Mouse (Mus musculus) spleen, adult 2 months (tissue): Measurements from ENCODE around the gene Ece1. TPM values are rescaled to one million over a fixed set of nuclear protein-coding genes. Genes with fewer than 3 reads are reported as not detected.

ENCODE experiments used
- DNase-seq, 2 experiments: peaks; one replicate each; pipeline versions ENCODE4 v3.0.0 to v3.0.0-alpha.2; 2012 to 2021; ENCODE audit warnings: low spot score in 2 of 2, low read depth in 1 of 2
- H3K27ac ChIP-seq: fragments of 200-500 bp; 2 replicates; pipeline ENCODE4 v1.5.1; 2012; ENCODE audit warnings: low read length, inconsistent platforms; ENCODE audit not compliant: insufficient read depth
- H3K27me3 ChIP-seq: fragments of 200-500 bp; 2 replicates; pipeline ENCODE4 v1.6.1; 2012; ENCODE audit warnings: mild to moderate bottlenecking, moderate library complexity, low read length, inconsistent platforms; ENCODE audit not compliant: control insufficient read depth, insufficient read depth
- H3K36me3 ChIP-seq: fragments of 200-500 bp; 2 replicates; pipeline ENCODE4 v1.6.1; 2012; ENCODE audit warnings: mild to moderate bottlenecking, low read length, inconsistent platforms; ENCODE audit not compliant: control insufficient read depth, insufficient read depth
- H3K4me1 ChIP-seq: fragments of 200-500 bp; 2 replicates; pipeline ENCODE4 v1.6.1; 2011; ENCODE audit warnings: inconsistent platforms; ENCODE audit not compliant: control insufficient read depth, insufficient read depth, insufficient read length
- H3K4me3 ChIP-seq: fragments of 200-500 bp; 2 replicates; pipeline ENCODE4 v1.5.1; 2011; ENCODE audit warnings: mild to moderate bottlenecking, inconsistent platforms; ENCODE audit not compliant: insufficient read depth, insufficient read length; ENCODE audit errors: extremely low read depth
- CTCF ChIP-seq: fragments of 200-500 bp; IDR thresholded peaks from 2 replicates; pipeline ENCODE4 v1.5.1; 2011; ENCODE audit warnings: mild to moderate bottlenecking, inconsistent platforms; ENCODE audit not compliant: insufficient read depth, insufficient read length, insufficient replicate concordance; ENCODE audit errors: extremely low read depth
- POLR2A ChIP-seq: fragments of 200-500 bp; IDR thresholded peaks from 2 replicates; pipeline ENCODE4 v1.6.1; 2011; ENCODE audit warnings: low read depth, low read length, inconsistent platforms
- WGBS: fragments of 180-500 bp; shearing (Covaris S2); methylation state at CpG from one replicate; pipeline ENCODE4 v1.1.7; 2018; 5-methylcytosine and 5-hydroxymethylcytosine counted together
- polyA plus RNA-seq: library from polyadenylated mRNA; depleted of rRNA; stranded (reverse); fragments of >200 nt; gene quantifications from 2 replicates; pipeline ENCODE4 v1.2.3, GENCODE M21; 2012

The Ece1 gene
- polyA plus RNA-seq, 1 experiment = 18.4 TPM

- WGBS = 78% methylated on average over 4 of the region's 4 CpGs
- TF ChIP-seq POLR2A = no peak
- TF ChIP-seq CTCF = no peak
- H3K27ac ChIP-seq = no peak overlapping the region
Observed at GRCm38 (mm10) chr4:137891553-137892145, 29.6 kb downstream of the Ece1 start.

GRCm38 (mm10) chr4:137892713-137893242 is 30.7 kb downstream of the Ece1 start:
- Histone ChIP-seq H3K4me1 (peaks cover 4% of the 10 kb centered on the region; the same call in 1 of the 2 replicates), H3K27ac (no peak overlapping the region), H3K27me3 (no peaks in the 10 kb centered on the region), H3K36me3 (no peaks in the 10 kb centered on the region), H3K4me3 (no peak overlapping the region)
- DNase-seq = no peak
- WGBS = 71% methylated on average over 11 of the region's 11 CpGs
- TF ChIP-seq POLR2A = no peak
- no peak for TF ChIP-seq CTCF

More at GRCm38 (mm10) chr4:137891553-137892145, 29.6 kb downstream of the Ece1 start:
- Histone ChIP-seq H3K4me1 (peaks cover 4% of the 10 kb centered on the region; the same call in 1 of the 2 replicates), H3K36me3 (no peaks in the 10 kb centered on the region), H3K27me3 (no peaks in the 10 kb centered on the region), H3K4me3 (no peak overlapping the region)
- no peak for DNase-seq

DNA sequence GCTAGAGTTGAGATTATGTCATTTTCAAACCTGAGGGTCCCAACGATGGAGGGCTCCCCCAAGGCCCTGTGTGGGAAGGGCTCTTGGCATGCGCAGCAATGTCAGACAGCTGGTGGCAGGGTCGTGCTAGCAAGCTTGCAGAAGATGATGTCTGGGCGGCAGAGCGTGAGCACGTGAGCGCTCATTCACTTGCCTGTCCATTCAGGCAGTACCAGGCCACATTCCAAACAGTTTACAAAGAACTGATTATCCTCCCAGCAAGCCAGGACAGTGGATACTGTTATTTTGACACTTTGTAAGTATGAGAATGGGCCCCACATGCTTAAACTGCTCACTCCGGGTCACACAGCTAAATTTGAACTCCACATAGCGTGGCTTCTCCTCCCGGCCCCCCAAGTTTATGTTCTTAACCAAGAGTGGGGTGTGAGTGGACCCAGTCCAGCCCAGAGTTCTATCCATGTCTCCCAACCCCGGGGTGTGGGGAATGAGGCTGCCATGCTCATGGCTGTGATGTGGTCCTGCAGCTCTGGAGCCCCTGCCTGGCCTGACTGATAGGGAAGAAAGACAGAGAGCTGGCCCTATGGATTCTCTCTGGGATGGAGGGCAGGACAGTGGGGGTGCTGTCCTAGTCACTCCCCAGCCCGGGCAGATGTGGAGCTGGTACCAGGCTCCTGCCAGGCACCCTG is 34.7 kb downstream of the Ece1 start:
- no peak for DNase-seq
- Histone ChIP-seq H3K4me3 (no peak overlapping the region), H3K4me1 (peaks cover 9% of the 10 kb centered on the region; the same call in 1 of the 2 replicates), H3K36me3 (no peaks in the 10 kb centered on the region), H3K27me3 (no peaks in the 10 kb centered on the region), H3K27ac (no peak overlapping the region)
- WGBS = 85% methylated on average over 12 of the region's 12 CpGs
- TF ChIP-seq CTCF (no peak), POLR2A (no peak)

GRCm38 (mm10) chr4:137897298-137897612 is 35.2 kb downstream of the Ece1 start:
- no peaks in the 10 kb centered on the region for H3K27me3 ChIP-seq
- no peak for TF ChIP-seq CTCF
- WGBS = 87% methylated on average over 8 of the region's 8 CpGs
- no peak overlapping the region for H3K4me3 ChIP-seq
- H3K27ac ChIP-seq = no peak overlapping the region
- H3K36me3 ChIP-seq = no peaks in the 10 kb centered on the region
- H3K4me1 ChIP-seq = peaks cover 9% of the 10 kb centered on the region; the same call in 1 of the 2 replicates
- no peak for DNase-seq

- peaks cover 9% of the 10 kb centered on the region; the same call in 1 of the 2 replicates for H3K4me1 ChIP-seq
- H3K27ac ChIP-seq = no peak overlapping the region
- DNase-seq = no peak
- TF ChIP-seq CTCF (no peak), POLR2A (no peak)
- H3K36me3 ChIP-seq = no peaks in the 10 kb centered on the region
- H3K4me3 ChIP-seq = no peak overlapping the region
- WGBS = 60% methylated on average over 7 of the region's 7 CpGs
- no peaks in the 10 kb centered on the region for H3K27me3 ChIP-seq
Observed at GRCm38 (mm10) chr4:137898490-137898889, 36.5 kb downstream of the Ece1 start.

GRCm38 (mm10) chr4:137902268-137902667 is 40.2 kb downstream of the Ece1 start:
- 94% methylated on average over 13 of the region's 13 CpGs for WGBS
- TF ChIP-seq POLR2A (no peak), CTCF (no peak)
- Histone ChIP-seq H3K4me3 (no peak overlapping the region), H3K4me1 (peaks cover 9% of the 10 kb centered on the region; the same call in 1 of the 2 replicates), H3K36me3 (no peaks in the 10 kb centered on the region), H3K27me3 (no peaks in the 10 kb centered on the region), H3K27ac (no peak overlapping the region)
- DNase-seq = no peak

DNA sequence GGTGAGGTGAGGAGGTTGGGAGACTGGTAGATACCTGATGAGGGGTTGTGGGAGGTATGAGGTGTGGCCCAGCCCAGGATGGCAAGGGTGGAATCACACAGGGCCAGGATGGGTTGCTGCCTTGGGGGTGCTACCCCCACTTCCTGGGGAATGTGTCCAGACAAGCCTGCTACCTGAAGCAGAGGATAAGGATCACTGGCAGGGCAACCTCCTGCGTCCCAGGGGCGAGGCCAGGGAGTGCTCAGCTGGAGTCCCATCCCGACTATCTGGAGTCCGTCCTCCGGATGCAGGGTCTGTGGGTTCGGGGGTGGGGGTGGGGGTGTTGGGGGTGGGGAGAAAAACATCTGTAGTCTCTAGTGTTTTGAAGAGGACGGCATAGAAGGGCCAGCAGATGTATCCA is 40.8 kb downstream of the Ece1 start:
- Histone ChIP-seq H3K27ac (no peak overlapping the region), H3K27me3 (no peaks in the 10 kb centered on the region), H3K4me3 (no peak overlapping the region), H3K36me3 (no peaks in the 10 kb centered on the region), H3K4me1 (peaks cover 9% of the 10 kb centered on the region; the same call in 1 of the 2 replicates)
- 85% methylated on average over 7 of the region's 7 CpGs for WGBS
- TF ChIP-seq CTCF = no peak
- no peak for TF ChIP-seq POLR2A
- no peak for DNase-seq
